Mouse (Mus musculus) E14TG2a.4 (cell line): Measurements from ENCODE around the gene Slc19a3.

Experiments
- CTCF ChIP-seq: conservative IDR thresholded peaks from 2 replicates; pipeline ENCODE4 v1.5.1; 2014; ENCODE audit warnings: low read length
- NANOG ChIP-seq: IDR thresholded peaks from 2 replicates; pipeline ENCODE4 v1.6.1; 2014; ENCODE audit warnings: borderline replicate concordance, low read length, mixed read lengths
- POU5F1 ChIP-seq: IDR thresholded peaks from 2 replicates; pipeline ENCODE4 v1.6.1; 2014; ENCODE audit warnings: low read length, borderline replicate concordance

DNA sequence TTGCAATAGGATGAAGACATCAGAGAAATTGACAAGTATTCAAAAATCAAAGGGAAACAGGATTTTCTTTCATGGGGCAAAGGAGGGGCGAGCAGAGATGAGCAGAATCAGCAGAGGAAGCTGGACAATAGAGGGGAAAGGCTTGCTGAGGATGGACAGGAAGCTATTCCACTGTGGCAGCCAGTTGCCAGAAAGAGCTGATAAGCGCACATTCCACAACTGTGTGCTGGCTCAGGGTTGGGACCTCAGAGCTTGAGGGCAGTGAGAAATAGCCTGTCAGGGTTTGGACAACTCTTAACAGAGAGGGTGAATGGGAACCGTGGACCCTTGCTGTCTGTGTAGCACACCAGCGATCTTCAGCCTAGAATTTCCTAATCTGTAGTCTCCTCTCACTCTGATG lies 66.2 kb downstream of the Slc19a3 start:
- TF ChIP-seq CTCF (no peak), NANOG (no peak), POU5F1 (no peak)
